In genomic region chr15:25910495-25910865, GRCm38 (mm10) we compare ENCODE assay signal across 12 mouse cellular contexts.
DNase-seq lines count a peak whose midpoint lies in the region; ATAC-seq and TF ChIP-seq lines count a peak whose summit lies in the region.
"Had no signal": no experiment of that assay in that cellular context is flagged by ENCODE, and none has a peak within 500 bp of the region (broad histone marks: within the 10 kb centered on the region; RNA-seq: fewer than 3 reads in every experiment).

No protein-coding gene starts in this region.

- WGBS in lung, postnatal 0 days = 15% methylated on average over 1 of the region's 1 CpGs
- 16% methylated on average over 1 of the region's 1 CpGs for WGBS in forebrain, postnatal 0 days
- 13% methylated on average over 1 of the region's 1 CpGs for WGBS in midbrain, embryonic 16.5 days

- no peak overlapping the region for H3K4me2 ChIP-seq in lung, postnatal 0 days (replicated peaks; ENCODE audit: low read depth, low read length)
- no peak overlapping the region; the same call in 1 of the 2 replicates for H3K4me2 ChIP-seq in forebrain, postnatal 0 days (ENCODE audit: low read depth)
- no peak overlapping the region for H3K4me2 ChIP-seq in midbrain, embryonic 16.5 days (ENCODE audit: low read length)
- H3K4me2 ChIP-seq: neural tube, embryonic 12.5 days had no signal

- no peak for DNase-seq in gastrocnemius, adult 2 months
- DNase-seq in gastrocnemius, postnatal 36 days = no peak
- DNase-seq in lung, postnatal 0 days (ENCODE audit: low spot score) = no peak
- DNase-seq in lung, postnatal 14 days = no peak
- no peak for DNase-seq in forebrain, postnatal 0 days
- no peak for DNase-seq in cerebellum, postnatal 10 days
- DNase-seq in frontal cortex, adult 2 months (ENCODE audit: extremely low spot score in 1 of 2, low spot score in 1 of 2) = no peak
- DNase-seq: adrenal gland, adult 8-10 months; cerebellum, adult 11 months had no signal

- H3K4me3 ChIP-seq in gastrocnemius, adult 2 months = no peak overlapping the region
- no peak overlapping the region for H3K4me3 ChIP-seq in lung, postnatal 0 days (ENCODE audit: low read depth, low read length)
- no peak overlapping the region for H3K4me3 ChIP-seq in forebrain, postnatal 0 days (ENCODE audit: low read depth, low read length)
- H3K4me3 ChIP-seq in midbrain, embryonic 16.5 days (ENCODE audit: low read depth, low read length) = no peak overlapping the region
- H3K4me3 ChIP-seq: neural tube, embryonic 12.5 days had no signal

- H3K9ac ChIP-seq in lung, postnatal 0 days (replicated peaks; ENCODE audit: low read depth) = no peak overlapping the region
- H3K9ac ChIP-seq in forebrain, postnatal 0 days = no peak overlapping the region
- H3K9ac ChIP-seq in midbrain, embryonic 16.5 days (ENCODE audit: low read depth, low read length) = no peak overlapping the region
- H3K9ac ChIP-seq: neural tube, embryonic 12.5 days had no signal

- H3K9me3 ChIP-seq in lung, postnatal 0 days (ENCODE audit: low read length) = no peaks in the 10 kb centered on the region
- H3K9me3 ChIP-seq in forebrain, postnatal 0 days (ENCODE audit: low read length) = no peaks in the 10 kb centered on the region
- H3K9me3 ChIP-seq in midbrain, embryonic 16.5 days (replicated peaks; ENCODE audit: control insufficient read depth, low read length, poor library complexity, severe bottlenecking) = no peaks in the 10 kb centered on the region
- H3K9me3 ChIP-seq: neural tube, embryonic 12.5 days had no signal

- peak overlapping the region; percentile 24; the same call in 1 of the 2 replicates for H3K27ac ChIP-seq in gastrocnemius, adult 2 months
- H3K27ac ChIP-seq in lung, postnatal 0 days (ENCODE audit: low read length) = 0 out of 2 replicates have a peak overlapping the region, but pooled peaks have one; percentile 14
- H3K27ac ChIP-seq in forebrain, postnatal 0 days (ENCODE audit: low read depth, low read length) = peak overlapping the region; percentile 47; the same call in 1 of the 2 replicates
- H3K27ac ChIP-seq in midbrain, embryonic 16.5 days (ENCODE audit: low read length) = peak overlapping the region; percentile 19
- H3K27ac ChIP-seq: neural tube, embryonic 12.5 days had no signal

- H3K36me3 ChIP-seq in lung, postnatal 0 days (ENCODE audit: insufficient read depth, low read length) = no peaks in the 10 kb centered on the region
- H3K36me3 ChIP-seq in forebrain, postnatal 0 days (ENCODE audit: insufficient read depth) = no peaks in the 10 kb centered on the region
- no peaks in the 10 kb centered on the region for H3K36me3 ChIP-seq in midbrain, embryonic 16.5 days (ENCODE audit: control insufficient read depth, insufficient read depth, low read length)
- H3K36me3 ChIP-seq: neural tube, embryonic 12.5 days had no signal

- no peaks in the 10 kb centered on the region for H3K4me1 ChIP-seq in lung, postnatal 0 days (ENCODE audit: insufficient read depth, low read depth, low read length)
- H3K4me1 ChIP-seq in forebrain, postnatal 0 days (ENCODE audit: insufficient read depth) = no peaks in the 10 kb centered on the region; the same call in 1 of the 2 replicates
- peaks cover 15% of the 10 kb centered on the region for H3K4me1 ChIP-seq in midbrain, embryonic 16.5 days (ENCODE audit: control insufficient read depth, insufficient read depth, low read length)
- H3K4me1 ChIP-seq: neural tube, embryonic 12.5 days had no signal

- ATAC-seq in lung, postnatal 0 days = no peak
- ATAC-seq in forebrain, postnatal 0 days = peak; percentile 18; the same call in 1 of the 2 replicates
- peak; percentile 49; the same call in 1 of the 2 replicates for ATAC-seq in midbrain, embryonic 16.5 days
- ATAC-seq: intestine, postnatal 0 days had no signal

- no peaks in the 10 kb centered on the region for H3K27me3 ChIP-seq in lung, postnatal 0 days (replicated peaks; ENCODE audit: insufficient read depth, low read length)
- H3K27me3 ChIP-seq in forebrain, postnatal 0 days (ENCODE audit: insufficient read depth, low read length) = no peaks in the 10 kb centered on the region
- H3K27me3 ChIP-seq in midbrain, embryonic 16.5 days (ENCODE audit: control insufficient read depth, insufficient read depth, low read depth, low read length) = no peaks in the 10 kb centered on the region
- H3K27me3 ChIP-seq: neural tube, embryonic 12.5 days had no signal

- intact Hi-C loops in gastrocnemius, adult 2 months (cut with DNase I) = no loop called here
- intact Hi-C loops in gastrocnemius, postnatal 36 days (cut with DNase I) = no loop called here

- TF ChIP-seq CTCF in gastrocnemius, adult 2 months (IDR thresholded peaks at IDR 0.05) = no peak
- TF ChIP-seq CTCF in lung, postnatal 0 days (IDR thresholded peaks at IDR 0.05) = no peak
- TF ChIP-seq CTCF in forebrain, postnatal 0 days (IDR thresholded peaks at IDR 0.05; ENCODE audit: low read depth) = no peak

- no peak for TF ChIP-seq EP300 in lung, postnatal 0 days (IDR thresholded peaks at IDR 0.05)
